Mouse (Mus musculus) heart, embryonic 10.5 days (tissue): ENCODE data around the gene Gm49510. TPM values are rescaled to one million over a fixed set of nuclear protein-coding genes. Genes with fewer than 3 reads are reported as not detected.
"Not testable (repeated sequence)": the region's sequence is repeated elsewhere in the genome, so short reads cannot be mapped to it uniquely, and the experiment has no call there.

Experiments used
- DNase-seq: peaks from one replicate; pipeline ENCODE4 v3.0.0-alpha.2; 2017; ENCODE audit warnings: low spot score
- H3K27ac ChIP-seq: fragments of 300-500 bp; sonication (generic); 2 replicates; pipeline ENCODE4 v1.5.1; 2016; ENCODE audit warnings: mild to moderate bottlenecking
- H3K27me3 ChIP-seq: fragments of 300-500 bp; sonication (generic); 2 replicates; pipeline ENCODE4 v1.6.1; 2016; ENCODE audit warnings: mild to moderate bottlenecking; ENCODE audit not compliant: poor library complexity, insufficient read depth, severe bottlenecking
- H3K36me3 ChIP-seq: fragments of 300-500 bp; sonication (generic); 2 replicates; pipeline ENCODE4 v1.6.1; 2016; ENCODE audit warnings: mild to moderate bottlenecking, moderate library complexity
- H3K4me1 ChIP-seq: fragments of 300-500 bp; sonication (generic); 2 replicates; pipeline ENCODE4 v1.6.1; 2016; ENCODE audit warnings: mild to moderate bottlenecking
- H3K4me3 ChIP-seq: fragments of 300-500 bp; sonication (generic); 2 replicates; pipeline ENCODE4 v1.5.1; 2016; ENCODE audit warnings: mild to moderate bottlenecking, moderate library complexity
- H3K9me3 ChIP-seq: fragments of 300-500 bp; sonication (generic); 2 replicates; pipeline ENCODE4 v1.6.1; 2016; ENCODE audit warnings: mild to moderate bottlenecking, moderate library complexity
- WGBS: fragments of 180-500 bp; shearing (Covaris S2); methylation state at CpG from one replicate; pipeline ENCODE4 v1.1.7; 2016; 5-methylcytosine and 5-hydroxymethylcytosine counted together
- polyA plus RNA-seq: library from polyadenylated mRNA; unstranded; fragments of >200 nt; fragmentation: Nextera tagmentation; extraction: Ambion mirVana; gene quantifications from 2 replicates; pipeline ENCODE4 v1.2.1, GENCODE M21; 2016

Gm49510 gene
- polyA plus RNA-seq, 1 experiment from 2014 or later = 0.11 TPM

GRCm38 (mm10) chr15:78868826-78869233, 30.6 kb upstream of the Gm49510 start:
- 73% methylated on average over 7 of the region's 7 CpGs for WGBS
- H3K4me1 ChIP-seq = peaks cover 15% of the 10 kb centered on the region
- DNase-seq = no peak
- H3K36me3 ChIP-seq = no peaks in the 10 kb centered on the region
- H3K27me3 ChIP-seq = 0 out of 2 replicates have a peak, but pooled peaks cover 1% of the 10 kb centered on the region
- peak overlapping the region; percentile 77 for H3K27ac ChIP-seq
- H3K9me3 ChIP-seq = no peaks in the 10 kb centered on the region
- H3K4me3 ChIP-seq = no peak overlapping the region

GRCm38 (mm10) chr15:78869775-78870174, 29.7 kb upstream of the Gm49510 start:
- Histone ChIP-seq H3K4me3 (no peak overlapping the region), H3K27ac (no peak overlapping the region), H3K36me3 (no peaks in the 10 kb centered on the region), H3K4me1 (peaks cover 15% of the 10 kb centered on the region), H3K27me3 (no peaks in the 10 kb centered on the region), H3K9me3 (no peaks in the 10 kb centered on the region)
- WGBS = 25% methylated on average over 6 of the region's 6 CpGs
- DNase-seq = no peak

GRCm38 (mm10) chr15:78872021-78872608, 27.4 kb upstream of the Gm49510 start:
- Histone ChIP-seq H3K4me3 (no peak overlapping the region), H3K4me1 (peaks cover 23% of the 10 kb centered on the region), H3K36me3 (no peaks in the 10 kb centered on the region), H3K27ac (no peak overlapping the region), H3K27me3 (no peaks in the 10 kb centered on the region), H3K9me3 (no peaks in the 10 kb centered on the region)
- WGBS = 52% methylated on average over 5 of the region's 5 CpGs
- no peak for DNase-seq

GRCm38 (mm10) chr15:78873803-78874435, 25.5 kb upstream of the Gm49510 start:
- Histone ChIP-seq H3K4me3 (no peak overlapping the region), H3K27ac (no peak overlapping the region), H3K27me3 (no peaks in the 10 kb centered on the region), H3K4me1 (peaks cover 27% of the 10 kb centered on the region), H3K36me3 (no peaks in the 10 kb centered on the region), H3K9me3 (no peaks in the 10 kb centered on the region)
- WGBS = 43% methylated on average over 13 of the region's 13 CpGs
- no peak for DNase-seq

GRCm38 (mm10) chr15:78874989-78875388, 24.5 kb upstream of the Gm49510 start:
- Histone ChIP-seq H3K4me3 (no peak overlapping the region), H3K27me3 (no peaks in the 10 kb centered on the region), H3K27ac (peak overlapping the region; percentile 99; the same call in 1 of the 2 replicates), H3K36me3 (peaks cover 5% of the 10 kb centered on the region), H3K4me1 (peaks cover 36% of the 10 kb centered on the region), H3K9me3 (no peaks in the 10 kb centered on the region)
- DNase-seq = no peak
- 75% methylated on average over 8 of the region's 8 CpGs for WGBS

GRCm38 (mm10) chr15:78875537-78875936, 23.9 kb upstream of the Gm49510 start:
- H3K27me3 ChIP-seq = no peaks in the 10 kb centered on the region
- peaks cover 11% of the 10 kb centered on the region for H3K36me3 ChIP-seq
- H3K27ac ChIP-seq = peak overlapping the region; percentile 99
- H3K4me3 ChIP-seq = no peak overlapping the region
- 71% methylated on average over 5 of the region's 5 CpGs for WGBS
- H3K9me3 ChIP-seq = no peaks in the 10 kb centered on the region
- H3K4me1 ChIP-seq = peaks cover 39% of the 10 kb centered on the region
- DNase-seq = no peak

GRCm38 (mm10) chr15:78876258-78876696, 23.2 kb upstream of the Gm49510 start:
- WGBS = under 1% methylated on average over 17 of the region's 17 CpGs
- peak; percentile 94 for DNase-seq
- peak overlapping the region; percentile 84 for H3K4me3 ChIP-seq

GRCm38 (mm10) chr15:78876991-78877809, 22.3 kb upstream of the Gm49510 start, which contains the start of gene Gga1:
Gene Gga1 (plus strand): TSS chr15:78877190.
- Histone ChIP-seq H3K4me3 (peak within 1 kb of the TSS; percentile 84), H3K9me3 (no peaks in the 10 kb centered on the region), H3K4me1 (peaks cover 47% of the 10 kb centered on the region), H3K27ac (peak within 1 kb of the TSS; percentile 99), H3K27me3 (no peaks in the 10 kb centered on the region), H3K36me3 (peaks cover 27% of the 10 kb centered on the region)
- 1% methylated on average over 86 of the region's 95 CpGs for WGBS
- peak; percentile 97 for DNase-seq

More at GRCm38 (mm10) chr15:78876258-78876696, 23.2 kb upstream of the Gm49510 start:
- H3K27ac ChIP-seq = peak overlapping the region; percentile 99
- no peaks in the 10 kb centered on the region for H3K9me3 ChIP-seq
- H3K36me3 ChIP-seq = peaks cover 18% of the 10 kb centered on the region
- H3K4me1 ChIP-seq = peaks cover 44% of the 10 kb centered on the region
- H3K27me3 ChIP-seq = no peaks in the 10 kb centered on the region

GRCm38 (mm10) chr15:78877810-78878390, 21.6 kb upstream of the Gm49510 start:
- Histone ChIP-seq H3K36me3 (peaks cover 34% of the 10 kb centered on the region), H3K9me3 (no peaks in the 10 kb centered on the region), H3K4me1 (peaks cover 47% of the 10 kb centered on the region), H3K27me3 (no peaks in the 10 kb centered on the region), H3K27ac (peak overlapping the region; percentile 99), H3K4me3 (peak overlapping the region; percentile 84)
- WGBS = under 1% methylated on average over 17 of the region's 17 CpGs
- no peak for DNase-seq

GRCm38 (mm10) chr15:78878792-78879516, 20.5 kb upstream of the Gm49510 start:
- H3K36me3 ChIP-seq = peaks cover 45% of the 10 kb centered on the region
- not testable (repeated sequence) for H3K9me3 ChIP-seq, DNase-seq, H3K27me3 ChIP-seq, H3K4me3 ChIP-seq
- peak overlapping the region; percentile 44 for H3K27ac ChIP-seq
- peaks cover 43% of the 10 kb centered on the region for H3K4me1 ChIP-seq
- 55% methylated on average over 7 of the region's 7 CpGs for WGBS

GRCm38 (mm10) chr15:78880432-78880831, 19.0 kb upstream of the Gm49510 start:
- 94% methylated on average over 8 of the region's 8 CpGs for WGBS
- Histone ChIP-seq H3K27me3 (no peaks in the 10 kb centered on the region), H3K9me3 (no peaks in the 10 kb centered on the region), H3K4me3 (no peak overlapping the region), H3K4me1 (peaks cover 42% of the 10 kb centered on the region), H3K27ac (no peak overlapping the region), H3K36me3 (peaks cover 58% of the 10 kb centered on the region)
- no peak for DNase-seq

- DNase-seq = no peak
- H3K4me3 ChIP-seq = no peak overlapping the region
- H3K27me3 ChIP-seq = no peaks in the 10 kb centered on the region
- H3K36me3 ChIP-seq = peaks cover 72% of the 10 kb centered on the region
- H3K9me3 ChIP-seq = no peaks in the 10 kb centered on the region
- 83% methylated on average over 3 of the region's 3 CpGs for WGBS
- H3K4me1 ChIP-seq = peaks cover 34% of the 10 kb centered on the region
- H3K27ac ChIP-seq = no peak overlapping the region
Observed at GRCm38 (mm10) chr15:78881828-78882227, 17.6 kb upstream of the Gm49510 start.
